Mouse (Mus musculus): Measurements from ENCODE around the gene Snapc2.

Gene Snapc2

GRCm38 (mm10) chr8:4252934-4253841 lies at the start of gene Snapc2:
Snapc2 (plus strand) TSS chr8:4253080.
- peak; percentile 96 for DNase-seq (ENCODE audit: low read depth, low spot score)

GRCm38 (mm10) chr8:4205246-4206123 lies 47.4 kb upstream of the Snapc2 start:
- peak; percentile 72 for DNase-seq (ENCODE audit: low read depth, low spot score)

- no peak for DNase-seq (ENCODE audit: low read depth, low spot score)
These were observed 46.5 kb upstream of the Snapc2 start for GRCm38 (mm10) chr8:4206182-4207015.

GRCm38 (mm10) chr8:4207016-4207350 lies 45.9 kb upstream of the Snapc2 start:
- no peak for DNase-seq (ENCODE audit: low read depth, low spot score)

GRCm38 (mm10) chr8:4211097-4211496 lies 41.8 kb upstream of the Snapc2 start:
- no peak for DNase-seq (ENCODE audit: low read depth, low spot score)

GRCm38 (mm10) chr8:4212809-4213209 lies 40.1 kb upstream of the Snapc2 start:
- peak; percentile 51 for DNase-seq (ENCODE audit: low read depth, low spot score)

- DNase-seq (ENCODE audit: low read depth, low spot score): peak; percentile 49
These were observed 39.5 kb upstream of the Snapc2 start for GRCm38 (mm10) chr8:4213210-4214005.

GRCm38 (mm10) chr8:4214006-4214980 lies 38.6 kb upstream of the Snapc2 start:
- peak; percentile 65 for DNase-seq (ENCODE audit: low read depth, low spot score)

GRCm38 (mm10) chr8:4216296-4216695 lies 36.6 kb upstream of the Snapc2 start:
- no peak for DNase-seq (ENCODE audit: low read depth, low spot score)

GRCm38 (mm10) chr8:4216791-4217621 lies 35.9 kb upstream of the Snapc2 start, which contains the start of gene Prr36:
Prr36 (minus strand) TSS chr8:4217459.
- DNase-seq (ENCODE audit: low read depth, low spot score): peak; percentile 89

- DNase-seq (ENCODE audit: low read depth, low spot score): no peak
These were observed 33.3 kb upstream of the Snapc2 start for GRCm38 (mm10) chr8:4219617-4220016.

GRCm38 (mm10) chr8:4222059-4222458 lies 30.8 kb upstream of the Snapc2 start:
- DNase-seq (ENCODE audit: low read depth, low spot score): no peak

- no peak for DNase-seq (ENCODE audit: low read depth, low spot score)
These were observed 26.6 kb upstream of the Snapc2 start for GRCm38 (mm10) chr8:4226323-4226722.

- DNase-seq (ENCODE audit: low read depth, low spot score): no peak
These were observed 26.0 kb upstream of the Snapc2 start, which contains the start of gene Lrrc8e for GRCm38 (mm10) chr8:4226739-4227347. Lrrc8e (plus strand) TSS chr8:4226827.

GRCm38 (mm10) chr8:4227919-4228318 lies 25.0 kb upstream of the Snapc2 start:
- no peak for DNase-seq (ENCODE audit: low read depth, low spot score)

GRCm38 (mm10) chr8:4229784-4230183 lies 23.1 kb upstream of the Snapc2 start:
- no peak for DNase-seq (ENCODE audit: low read depth, low spot score)

GRCm38 (mm10) chr8:4230612-4231351 lies 22.1 kb upstream of the Snapc2 start:
- no peak for DNase-seq (ENCODE audit: low read depth, low spot score)
